Mouse (Mus musculus): ENCODE results near the gene Srrm4. TPM values are rescaled to one million over a fixed set of nuclear protein-coding genes. Genes with fewer than 3 reads are reported as not detected.

The Srrm4 gene
- total RNA-seq (2014; rRNA removed) (0.92 and 1.8 TPM in 2 replicates), polyA plus RNA-seq (2012; rRNA removed) (1.3 and 1.9 TPM in 2 replicates)

DNA sequence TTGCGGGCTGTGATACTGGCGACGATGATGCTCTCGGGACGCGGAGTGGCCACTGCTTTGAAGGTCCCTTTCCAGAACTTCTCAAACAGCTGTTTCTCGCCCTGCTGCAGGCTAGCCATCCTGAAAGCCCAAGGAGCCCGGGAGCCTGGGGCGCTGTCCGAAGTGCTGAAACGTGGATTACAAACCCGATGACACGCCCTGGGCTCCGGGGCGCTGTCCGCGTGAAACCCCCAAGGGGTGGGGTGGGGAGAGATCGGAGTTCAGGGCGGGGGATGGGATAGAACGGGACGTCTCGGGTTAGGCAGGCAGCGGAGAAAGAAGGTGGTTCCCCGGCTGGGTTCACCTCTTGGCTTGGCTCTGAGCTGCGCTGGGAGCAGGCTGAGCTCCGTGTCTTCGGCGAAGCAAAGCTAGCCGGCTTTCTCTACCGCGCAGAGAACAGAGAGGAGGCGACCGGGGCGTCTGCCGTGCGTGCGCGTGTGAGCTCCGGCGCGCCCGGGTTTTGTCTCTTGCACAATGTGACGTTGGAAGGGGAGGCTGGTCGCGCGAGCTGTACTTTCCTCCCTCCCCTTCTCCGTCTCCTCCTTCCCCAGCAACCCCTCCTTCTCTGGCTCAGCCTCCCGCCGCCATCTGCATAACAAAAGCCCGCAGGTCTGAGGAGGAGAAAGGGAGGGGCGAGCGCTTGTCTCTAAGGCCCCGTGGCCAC, at the start of gene Srrm4:
Gene Srrm4 (minus strand): TSS at position 472 of the 703 bp plus-strand sequence.
- no peak for DNase-seq (ENCODE audit: extremely low read depth, low read depth, low spot score)
- Histone ChIP-seq H3K27ac (replicated peaks; ENCODE audit: insufficient read depth, low read depth, low read length) (no peak within 1 kb of the TSS), H3K79me2 (ENCODE audit: control insufficient read depth, insufficient read depth, low read length) (no peaks in the 10 kb centered on the region), H3K36me3 (ENCODE audit: control insufficient read depth, insufficient read depth, low read length) (no peaks in the 10 kb centered on the region), H3K4me3 (ENCODE audit: insufficient read depth, low read depth, low read length) (no peak within 1 kb of the TSS), H3K4me1 (ENCODE audit: control insufficient read depth, insufficient read depth, low read length) (no peaks in the 10 kb centered on the region), H3K27me3 (ENCODE audit: control insufficient read depth, insufficient read depth, low read length) (peaks cover 9% of the 10 kb centered on the region; the same call in 1 of the 2 replicates), H3K9ac (ENCODE audit: low read depth, low read length) (no peak within 1 kb of the TSS)
- WGBS, result 2% methylated on average over 53 of the region's 53 CpGs
- TF ChIP-seq POLR2A (IDR thresholded peaks at IDR 0.05; ENCODE audit: extremely low read depth, insufficient read depth, low read length), result no peak
- no peak for TF ChIP-seq CTCF (IDR thresholded peaks at IDR 0.05; ENCODE audit: low read depth, low read length)

DNA sequence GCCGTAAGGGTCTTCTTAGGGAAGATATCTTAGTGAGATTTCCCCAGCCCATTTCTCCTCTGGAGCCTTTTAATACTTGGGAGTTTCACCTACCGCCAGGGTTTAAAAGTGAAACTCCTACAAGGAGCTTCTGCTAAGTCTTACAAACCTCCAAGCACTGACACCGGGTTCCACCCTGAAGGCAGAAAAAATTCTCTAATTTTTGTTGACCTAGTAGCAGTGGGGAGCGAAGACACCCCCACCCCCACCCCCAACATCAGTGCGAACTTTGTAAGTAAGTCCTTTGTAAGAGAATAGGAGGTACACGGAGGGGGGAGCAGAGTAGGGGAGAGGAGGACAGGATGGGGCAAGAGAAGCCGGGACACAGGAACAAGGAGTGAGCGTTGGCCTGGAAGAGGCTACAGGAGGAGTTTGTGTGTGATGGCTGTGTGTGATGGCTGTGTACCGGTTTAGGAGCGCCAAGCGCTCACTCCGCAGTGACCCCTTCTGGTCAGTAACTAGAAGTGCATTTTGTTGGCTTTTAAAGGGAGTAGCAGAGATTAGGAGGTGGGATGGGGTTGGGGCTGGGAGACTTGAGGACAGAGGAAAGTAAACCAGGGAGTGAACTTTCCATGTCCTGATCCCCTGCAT, 1.3 kb upstream of the Srrm4 start:
- H3K4me1 ChIP-seq (ENCODE audit: control insufficient read depth, insufficient read depth, low read length), result no peaks in the 10 kb centered on the region
- H3K27ac ChIP-seq (replicated peaks; ENCODE audit: insufficient read depth, low read depth, low read length), result no peak overlapping the region
- H3K79me2 ChIP-seq (ENCODE audit: control insufficient read depth, insufficient read depth, low read length), result no peaks in the 10 kb centered on the region
- no peak for DNase-seq (ENCODE audit: extremely low read depth, low read depth, low spot score)
- no peak overlapping the region for H3K9ac ChIP-seq (ENCODE audit: low read depth, low read length)
- TF ChIP-seq CTCF (IDR thresholded peaks at IDR 0.05; ENCODE audit: low read depth, low read length) (peak; percentile 67), POLR2A (IDR thresholded peaks at IDR 0.05; ENCODE audit: extremely low read depth, insufficient read depth, low read length) (no peak)
- no peaks in the 10 kb centered on the region for H3K36me3 ChIP-seq (ENCODE audit: control insufficient read depth, insufficient read depth, low read length)
- H3K4me3 ChIP-seq (ENCODE audit: insufficient read depth, low read depth, low read length), result no peak overlapping the region
- WGBS, result 5% methylated on average over 12 of the region's 12 CpGs
- peaks cover 9% of the 10 kb centered on the region; the same call in 1 of the 2 replicates for H3K27me3 ChIP-seq (ENCODE audit: control insufficient read depth, insufficient read depth, low read length)

DNA sequence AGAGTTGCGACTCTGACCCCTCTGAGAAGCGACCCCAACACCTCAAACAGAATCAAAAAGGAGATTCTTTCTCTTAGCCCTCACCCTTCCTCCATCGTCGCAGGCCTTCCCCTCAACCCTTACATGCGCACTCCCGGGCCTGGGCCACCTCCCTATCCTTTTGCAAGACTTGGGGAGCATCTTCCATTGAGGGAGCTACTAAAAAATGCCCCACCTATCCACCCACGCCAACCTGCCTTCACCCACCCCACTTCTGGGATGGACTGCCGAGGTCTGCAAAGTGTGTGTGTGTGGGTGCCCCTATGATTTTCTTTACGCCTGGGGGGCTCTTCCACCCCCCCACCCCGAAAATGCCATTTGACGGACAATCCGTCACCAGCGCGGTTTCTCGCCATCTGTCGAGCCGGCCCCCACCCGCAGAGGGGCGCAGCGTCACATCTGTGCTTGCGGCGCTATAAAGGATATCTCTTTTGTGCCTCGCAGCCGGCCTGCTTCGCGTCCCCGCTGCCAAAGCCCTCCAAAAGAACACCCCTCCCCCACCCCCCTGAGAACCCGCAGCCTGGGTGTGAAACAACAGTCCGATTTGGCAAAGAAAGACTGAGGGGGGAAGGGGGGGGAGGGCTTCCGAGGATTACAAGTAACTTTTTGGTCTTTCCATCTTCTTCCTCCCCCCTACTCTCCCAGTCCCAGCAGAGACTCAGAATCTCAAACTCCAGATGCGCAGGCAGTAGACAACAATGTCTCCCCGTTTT, 608 bp upstream of the Srrm4 start:
- H3K27me3 ChIP-seq (ENCODE audit: control insufficient read depth, insufficient read depth, low read length), result peaks cover 9% of the 10 kb centered on the region; the same call in 1 of the 2 replicates
- no peaks in the 10 kb centered on the region for H3K36me3 ChIP-seq (ENCODE audit: control insufficient read depth, insufficient read depth, low read length)
- H3K27ac ChIP-seq (replicated peaks; ENCODE audit: insufficient read depth, low read depth, low read length), result no peak overlapping the region
- H3K79me2 ChIP-seq (ENCODE audit: control insufficient read depth, insufficient read depth, low read length), result no peaks in the 10 kb centered on the region
- 4% methylated on average over 32 of the region's 32 CpGs for WGBS
- H3K4me3 ChIP-seq (ENCODE audit: insufficient read depth, low read depth, low read length), result no peak overlapping the region
- no peaks in the 10 kb centered on the region for H3K4me1 ChIP-seq (ENCODE audit: control insufficient read depth, insufficient read depth, low read length)
- no peak for DNase-seq (ENCODE audit: extremely low read depth, low read depth, low spot score)
- TF ChIP-seq POLR2A (IDR thresholded peaks at IDR 0.05; ENCODE audit: extremely low read depth, insufficient read depth, low read length) (no peak), CTCF (IDR thresholded peaks at IDR 0.05; ENCODE audit: low read depth, low read length) (no peak)
- H3K9ac ChIP-seq (ENCODE audit: low read depth, low read length), result no peak overlapping the region

DNA sequence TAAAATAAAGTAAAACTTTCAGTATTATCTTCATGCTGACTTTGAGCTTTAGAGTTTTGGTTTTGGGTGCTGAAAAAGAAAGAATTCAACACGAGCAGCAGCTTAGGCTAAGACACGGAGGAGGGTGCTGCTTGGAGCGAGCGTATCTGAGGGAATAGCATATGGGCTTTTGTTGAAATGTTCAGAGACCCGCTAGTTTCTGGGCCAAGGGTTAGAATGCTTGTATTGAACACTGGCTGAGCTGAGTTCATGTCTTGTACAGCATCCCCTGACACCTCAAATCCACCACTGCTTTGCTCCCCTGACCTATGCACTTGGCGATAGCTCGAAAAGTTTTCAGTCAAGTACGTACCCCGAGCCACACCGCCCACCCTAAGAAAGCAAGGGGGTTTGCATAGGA, 919 bp downstream of the Srrm4 start:
- Histone ChIP-seq H3K9ac (ENCODE audit: low read depth, low read length) (no peak overlapping the region), H3K4me3 (ENCODE audit: insufficient read depth, low read depth, low read length) (no peak overlapping the region), H3K36me3 (ENCODE audit: control insufficient read depth, insufficient read depth, low read length) (no peaks in the 10 kb centered on the region), H3K27me3 (ENCODE audit: control insufficient read depth, insufficient read depth, low read length) (peaks cover 9% of the 10 kb centered on the region; the same call in 1 of the 2 replicates), H3K4me1 (ENCODE audit: control insufficient read depth, insufficient read depth, low read length) (no peaks in the 10 kb centered on the region), H3K79me2 (ENCODE audit: control insufficient read depth, insufficient read depth, low read length) (no peaks in the 10 kb centered on the region), H3K27ac (replicated peaks; ENCODE audit: insufficient read depth, low read depth, low read length) (no peak overlapping the region)
- DNase-seq (ENCODE audit: extremely low read depth, low read depth, low spot score), result no peak
- TF ChIP-seq POLR2A (IDR thresholded peaks at IDR 0.05; ENCODE audit: extremely low read depth, insufficient read depth, low read length), result no peak
- no peak for TF ChIP-seq CTCF (IDR thresholded peaks at IDR 0.05; ENCODE audit: low read depth, low read length)
- 16% methylated on average over 10 of the region's 10 CpGs for WGBS

DNA sequence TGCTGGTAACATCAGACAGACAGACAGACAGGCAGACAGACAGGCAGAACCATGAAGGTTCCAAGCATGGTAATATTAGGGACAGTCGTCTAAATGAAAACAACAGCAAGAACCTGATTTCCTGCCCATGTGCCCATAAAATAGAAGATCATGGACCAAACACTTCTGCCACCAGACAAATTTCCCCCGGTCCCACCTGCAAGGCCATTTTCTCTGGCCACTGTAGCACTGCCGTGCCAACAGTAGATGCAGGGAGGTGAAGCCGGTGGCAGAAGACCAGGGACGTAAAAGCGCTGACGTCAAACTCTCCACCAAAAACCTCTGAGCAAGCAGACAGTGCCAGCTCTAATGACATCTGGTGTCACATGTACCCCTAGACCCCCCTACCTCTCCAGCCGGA, 2.0 kb downstream of the Srrm4 start:
- H3K79me2 ChIP-seq (ENCODE audit: control insufficient read depth, insufficient read depth, low read length), result no peaks in the 10 kb centered on the region
- 75% methylated on average over 8 of the region's 8 CpGs for WGBS
- no peaks in the 10 kb centered on the region for H3K4me1 ChIP-seq (ENCODE audit: control insufficient read depth, insufficient read depth, low read length)
- no peak overlapping the region for H3K27ac ChIP-seq (replicated peaks; ENCODE audit: insufficient read depth, low read depth, low read length)
- H3K4me3 ChIP-seq (ENCODE audit: insufficient read depth, low read depth, low read length), result no peak overlapping the region
- H3K9ac ChIP-seq (ENCODE audit: low read depth, low read length), result no peak overlapping the region
- TF ChIP-seq POLR2A (IDR thresholded peaks at IDR 0.05; ENCODE audit: extremely low read depth, insufficient read depth, low read length), result no peak
- TF ChIP-seq CTCF (IDR thresholded peaks at IDR 0.05; ENCODE audit: low read depth, low read length), result no peak
- H3K27me3 ChIP-seq (ENCODE audit: control insufficient read depth, insufficient read depth, low read length), result peaks cover 9% of the 10 kb centered on the region; the same call in 1 of the 2 replicates
- H3K36me3 ChIP-seq (ENCODE audit: control insufficient read depth, insufficient read depth, low read length), result no peaks in the 10 kb centered on the region
- no peak for DNase-seq (ENCODE audit: extremely low read depth, low read depth, low spot score)

All from liver, adult 2 months (tissue).